18 mouse cellular contexts compared by ENCODE assay signal in the genomic region with DNA sequence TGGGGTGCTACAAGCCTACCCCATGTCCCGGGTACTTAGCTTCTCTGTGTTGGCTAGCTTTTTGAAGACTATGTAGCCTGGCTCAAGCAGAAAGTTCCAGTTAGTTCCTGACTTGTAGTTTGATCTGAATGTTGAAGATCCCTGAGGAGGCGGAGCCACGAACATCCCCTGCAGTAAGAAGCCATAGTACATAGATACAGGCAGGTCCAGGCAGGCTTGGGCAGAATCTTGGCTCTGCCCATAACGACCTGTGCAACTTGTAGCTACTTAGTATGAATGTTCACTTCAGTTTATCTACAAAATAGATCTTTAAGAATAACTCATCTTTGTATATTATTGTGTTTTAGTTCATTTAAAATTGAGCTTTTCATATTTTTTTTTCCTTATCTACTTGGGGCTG. TPM values are rescaled to one million over a fixed set of nuclear protein-coding genes. Genes with fewer than 3 reads are reported as not detected.
DNase-seq lines count a peak whose midpoint lies in the region.
"Had no signal": no experiment of that assay in that cellular context is flagged by ENCODE, and none has a peak within 500 bp of the region (broad histone marks: within the 10 kb centered on the region; RNA-seq: fewer than 3 reads in every experiment).

No protein-coding gene starts in this region.

- DNase-seq in heart, adult 11 months, result peak; percentile 83
- DNase-seq in heart, adult 18-20 months, result no peak
- DNase-seq: adrenal gland, adult 2 months; adrenal gland, adult 8-10 months; adrenal gland, postnatal 10 days; adrenal gland, postnatal 14 days; adrenal gland, postnatal 25 days; adrenal gland, postnatal 36 days; B cell, adult 2 months; cerebellum, adult 11 months; cerebellum, adult 11-12 months; cerebellum, adult 18-20 months; cerebellum, adult 2 months had no signal

RNA-seq across cellular contexts. Expression of gene Abhd12b, which starts 14.0 kb away (rescaled TPM):
- total RNA-seq in heart, adult 18-20 months (2021), result not detected
- total RNA-seq: adrenal gland, adult 18-20 months; adrenal gland, adult 2 months; adrenal gland, adult 8-10 months; adrenal gland, postnatal 10 days; adrenal gland, postnatal 14 days; adrenal gland, postnatal 25 days; adrenal gland, postnatal 36 days; adrenal gland, postnatal 4 days; CH12.LX; ES-E14; MEL had no signal

RNA-seq across cellular contexts. Expression of gene Nin, which starts 54.4 kb away (rescaled TPM):
- total RNA-seq in heart, adult 18-20 months (2021), result 10 to 100 TPM; 14.2 to 18.8 TPM
